Mouse (Mus musculus): Measurements from ENCODE around the gene Garnl3.

GRCm38 (mm10) chr2:33146994-33147393, 15.5 kb upstream of the Garnl3 start:
- TF ChIP-seq CTCF (IDR thresholded peaks at IDR 0.05; ENCODE audit: control insufficient read depth, insufficient read depth, insufficient replicate concordance, low read depth, low read length) (no peak), POLR2A (IDR thresholded peaks at IDR 0.05; ENCODE audit: control insufficient read depth, low read depth, low read length) (no peak)
